Mouse (Mus musculus) forebrain, embryonic 10.5 days (tissue): Measurements from ENCODE around the gene Fam219a. TPM values are rescaled to one million over a fixed set of nuclear protein-coding genes. Genes with fewer than 3 reads are reported as not detected.

ENCODE experiments used
- DNase-seq: peaks from one replicate; pipeline ENCODE4 v3.0.0-alpha.2; 2017; ENCODE audit warnings: low spot score; ENCODE audit errors: extremely low spot score
- H3K27ac ChIP-seq: fragments of 300-500 bp; sonication (generic); 2 replicates; pipeline ENCODE4 v1.5.1; 2016; ENCODE audit warnings: mild to moderate bottlenecking
- H3K27me3 ChIP-seq: fragments of 300-500 bp; sonication (generic); 2 replicates; pipeline ENCODE4 v1.6.1; 2016; ENCODE audit warnings: mild to moderate bottlenecking; ENCODE audit not compliant: poor library complexity, severe bottlenecking
- H3K36me3 ChIP-seq: fragments of 300-500 bp; sonication (generic); replicated peaks from 2 replicates; pipeline ENCODE4 v1.6.1; 2016; ENCODE audit warnings: mild to moderate bottlenecking, moderate library complexity
- H3K4me1 ChIP-seq: fragments of 300-500 bp; sonication (generic); 2 replicates; pipeline ENCODE4 v1.6.1; 2016
- H3K4me3 ChIP-seq: fragments of 300-500 bp; sonication (generic); 2 replicates; pipeline ENCODE4 v1.5.1; 2016; ENCODE audit warnings: mild to moderate bottlenecking, moderate library complexity
- H3K9me3 ChIP-seq: fragments of 300-500 bp; sonication (generic); 2 replicates; pipeline ENCODE4 v1.6.1; 2016; ENCODE audit warnings: mild to moderate bottlenecking, moderate library complexity
- WGBS: fragments of 180-500 bp; shearing (Covaris S2); methylation state at CpG from one replicate; pipeline ENCODE4 v1.1.7; 2016; 5-methylcytosine and 5-hydroxymethylcytosine counted together
- polyA plus RNA-seq: library from polyadenylated mRNA; unstranded; fragments of >200 nt; fragmentation: Nextera tagmentation; extraction: Ambion mirVana; gene quantifications from 2 replicates; pipeline ENCODE4 v1.2.1, GENCODE M21; 2016

Fam219a gene
- polyA plus RNA-seq, 1 experiment from 2014 or later = 1.8 TPM

- Histone ChIP-seq H3K36me3 (peaks cover 2% of the 10 kb centered on the region; the same call in 1 of the 2 replicates), H3K4me3 (no peak overlapping the region), H3K4me1 (peaks cover 44% of the 10 kb centered on the region), H3K27ac (no peak overlapping the region), H3K9me3 (no peaks in the 10 kb centered on the region), H3K27me3 (peaks cover 81% of the 10 kb centered on the region)
- no peak for DNase-seq
- WGBS = 58% methylated on average over 8 of the region's 8 CpGs
Measured at GRCm38 (mm10) chr4:41499619-41500018, 69.7 kb downstream of the Fam219a start.

GRCm38 (mm10) chr4:41498921-41499391 is 70.4 kb downstream of the Fam219a start:
- WGBS = 2% methylated on average over 43 of the region's 43 CpGs
- DNase-seq = peak; percentile 47
- peaks cover 86% of the 10 kb centered on the region for H3K27me3 ChIP-seq

GRCm38 (mm10) chr4:41497995-41498845 is 71.1 kb downstream of the Fam219a start:
- no peak for DNase-seq
- peak overlapping the region; percentile 45 for H3K4me3 ChIP-seq
- H3K9me3 ChIP-seq = no peaks in the 10 kb centered on the region
- 6% methylated on average over 72 of the region's 72 CpGs for WGBS
- no peak overlapping the region for H3K27ac ChIP-seq
- peaks cover 2% of the 10 kb centered on the region; the same call in 1 of the 2 replicates for H3K36me3 ChIP-seq
- peaks cover 93% of the 10 kb centered on the region for H3K27me3 ChIP-seq
- peaks cover 42% of the 10 kb centered on the region for H3K4me1 ChIP-seq

More at GRCm38 (mm10) chr4:41498921-41499391, 70.4 kb downstream of the Fam219a start:
- H3K4me3 ChIP-seq = peak overlapping the region; percentile 45
- H3K27ac ChIP-seq = no peak overlapping the region
- H3K36me3 ChIP-seq = peaks cover 2% of the 10 kb centered on the region; the same call in 1 of the 2 replicates
- no peaks in the 10 kb centered on the region for H3K9me3 ChIP-seq
- H3K4me1 ChIP-seq = peaks cover 44% of the 10 kb centered on the region

GRCm38 (mm10) chr4:41497579-41497978 is 71.8 kb downstream of the Fam219a start:
- Histone ChIP-seq H3K27me3 (peaks cover 96% of the 10 kb centered on the region), H3K4me3 (peak overlapping the region; percentile 45), H3K27ac (no peak overlapping the region), H3K9me3 (no peaks in the 10 kb centered on the region), H3K4me1 (peaks cover 35% of the 10 kb centered on the region), H3K36me3 (peaks cover 2% of the 10 kb centered on the region; the same call in 1 of the 2 replicates)
- 1% methylated on average over 34 of the region's 34 CpGs for WGBS
- DNase-seq = peak; percentile 50

- no peaks in the 10 kb centered on the region for H3K9me3 ChIP-seq
- H3K4me3 ChIP-seq = no peak overlapping the region
- 39% methylated on average over 5 of the region's 5 CpGs for WGBS
Measured at GRCm38 (mm10) chr4:41497046-41497445, 72.3 kb downstream of the Fam219a start.

GRCm38 (mm10) chr4:41495850-41496249 is 73.5 kb downstream of the Fam219a start:
- Histone ChIP-seq H3K4me3 (no peak overlapping the region), H3K36me3 (peaks cover 2% of the 10 kb centered on the region; the same call in 1 of the 2 replicates), H3K9me3 (no peaks in the 10 kb centered on the region), H3K4me1 (peaks cover 24% of the 10 kb centered on the region), H3K27ac (no peak overlapping the region), H3K27me3 (peaks cover 78% of the 10 kb centered on the region)
- no peak for DNase-seq
- WGBS = 91% methylated on average over 11 of the region's 11 CpGs

More at GRCm38 (mm10) chr4:41497046-41497445, 72.3 kb downstream of the Fam219a start:
- H3K27me3 ChIP-seq = peaks cover 90% of the 10 kb centered on the region
- peaks cover 2% of the 10 kb centered on the region; the same call in 1 of the 2 replicates for H3K36me3 ChIP-seq
- no peak for DNase-seq
- H3K4me1 ChIP-seq = peaks cover 30% of the 10 kb centered on the region
- H3K27ac ChIP-seq = no peak overlapping the region

- DNase-seq = no peak
- Histone ChIP-seq H3K4me1 (peaks cover 24% of the 10 kb centered on the region), H3K27ac (no peak overlapping the region), H3K27me3 (peaks cover 71% of the 10 kb centered on the region), H3K4me3 (no peak overlapping the region), H3K36me3 (peaks cover 2% of the 10 kb centered on the region; the same call in 1 of the 2 replicates), H3K9me3 (no peaks in the 10 kb centered on the region)
- 76% methylated on average over 4 of the region's 4 CpGs for WGBS
Measured at GRCm38 (mm10) chr4:41495076-41495475, 74.3 kb downstream of the Fam219a start.

- Histone ChIP-seq H3K4me3 (no peak overlapping the region), H3K4me1 (peaks cover 24% of the 10 kb centered on the region), H3K9me3 (no peaks in the 10 kb centered on the region), H3K27ac (no peak overlapping the region), H3K36me3 (peaks cover 2% of the 10 kb centered on the region; the same call in 1 of the 2 replicates), H3K27me3 (peaks cover 64% of the 10 kb centered on the region)
- no peak for DNase-seq
- 72% methylated on average over 3 of the region's 3 CpGs for WGBS
Measured at GRCm38 (mm10) chr4:41494378-41494777, 75.0 kb downstream of the Fam219a start.

- Histone ChIP-seq H3K4me1 (peaks cover 16% of the 10 kb centered on the region), H3K4me3 (no peak overlapping the region), H3K27me3 (peaks cover 56% of the 10 kb centered on the region), H3K9me3 (no peaks in the 10 kb centered on the region), H3K36me3 (peaks cover 2% of the 10 kb centered on the region; the same call in 1 of the 2 replicates), H3K27ac (no peak overlapping the region)
- 84% methylated on average over 3 of the region's 3 CpGs for WGBS
- DNase-seq = no peak
Measured at GRCm38 (mm10) chr4:41493464-41494116, 75.7 kb downstream of the Fam219a start.

- 85% methylated on average over 7 of the region's 7 CpGs for whole genome bisulfite sequencing
Measured at GRCm38 (mm10) chr4:41492951-41493350, 76.4 kb downstream of the Fam219a start.

GRCm38 (mm10) chr4:41481601-41482017 is 87.7 kb downstream of the Fam219a start:
- 73% methylated on average over 6 of the region's 6 CpGs for WGBS
- no peak for DNase-seq

More at GRCm38 (mm10) chr4:41492951-41493350, 76.4 kb downstream of the Fam219a start:
- no peak for DNase-seq
- Histone ChIP-seq H3K27me3 (peaks cover 49% of the 10 kb centered on the region), H3K4me3 (no peak overlapping the region), H3K4me1 (peaks cover 10% of the 10 kb centered on the region), H3K36me3 (peaks cover 2% of the 10 kb centered on the region; the same call in 1 of the 2 replicates), H3K9me3 (no peaks in the 10 kb centered on the region), H3K27ac (no peak overlapping the region)

GRCm38 (mm10) chr4:41480254-41480653 is 89.1 kb downstream of the Fam219a start:
- peaks cover 8% of the 10 kb centered on the region; the same call in 1 of the 2 replicates for H3K4me1 ChIP-seq
- H3K9me3 ChIP-seq = no peaks in the 10 kb centered on the region
- H3K4me3 ChIP-seq = no peak overlapping the region
- peaks cover 34% of the 10 kb centered on the region for H3K36me3 ChIP-seq
- no peak for DNase-seq
- H3K27me3 ChIP-seq = no peaks in the 10 kb centered on the region
- H3K27ac ChIP-seq = no peak overlapping the region
- 89% methylated on average over 8 of the region's 8 CpGs for WGBS

More at GRCm38 (mm10) chr4:41481601-41482017, 87.7 kb downstream of the Fam219a start:
- Histone ChIP-seq H3K27me3 (no peaks in the 10 kb centered on the region), H3K4me1 (peaks cover 8% of the 10 kb centered on the region; the same call in 1 of the 2 replicates), H3K27ac (no peak overlapping the region), H3K4me3 (no peak overlapping the region), H3K9me3 (no peaks in the 10 kb centered on the region; the same call in 1 of the 2 replicates), H3K36me3 (peaks cover 34% of the 10 kb centered on the region)
